Mouse (Mus musculus) liver, postnatal 0 days (tissue): ENCODE measurements around the gene Ints5. TPM values are rescaled to one million over a fixed set of nuclear protein-coding genes. Genes with fewer than 3 reads are reported as not detected.

Source experiments
- ATAC-seq: fragments of 200-750 bp; cut with Nextera tagmentation; 2 replicates; pipeline ENCODE4 v1.8.0; 2017; ENCODE audit warnings: mild to moderate bottlenecking, moderate library complexity
- DNase-seq: peaks from one replicate; pipeline ENCODE4 v3.0.0-alpha.2; 2016
- H3K27ac ChIP-seq: fragments of 300-500 bp; sonication (generic); 2 replicates; pipeline ENCODE4 v1.5.1; 2014; ENCODE audit warnings: antibody characterized with exemption, moderate library complexity, mild to moderate bottlenecking, low read depth
- H3K27me3 ChIP-seq: fragments of 300-500 bp; sonication (generic); 2 replicates; pipeline ENCODE4 v1.6.1; 2014; ENCODE audit warnings: low read length, control low read depth, mixed read lengths; ENCODE audit not compliant: insufficient read depth
- H3K36me3 ChIP-seq: fragments of 300-500 bp; sonication (generic); replicated peaks from 2 replicates; pipeline ENCODE4 v1.6.1; 2014; ENCODE audit warnings: mild to moderate bottlenecking, control low read depth, low read length, moderate library complexity, mixed read lengths; ENCODE audit not compliant: insufficient read depth
- H3K4me1 ChIP-seq: fragments of 300-500 bp; sonication (generic); 2 replicates; pipeline ENCODE4 v1.6.1; 2014; ENCODE audit warnings: antibody characterized with exemption, mild to moderate bottlenecking, control low read depth; ENCODE audit not compliant: insufficient read depth
- H3K4me2 ChIP-seq: fragments of 300-500 bp; sonication (generic); 2 replicates; pipeline ENCODE4 v1.6.1; 2014; ENCODE audit warnings: low read depth, mild to moderate bottlenecking, low read length, moderate library complexity, mixed read lengths
- H3K4me3 ChIP-seq: fragments of 300-500 bp; sonication (generic); 2 replicates; pipeline ENCODE4 v1.5.1; 2014; ENCODE audit warnings: low read depth, low read length
- H3K9ac ChIP-seq: fragments of 300-500 bp; sonication (generic); replicated peaks from 2 replicates; pipeline ENCODE4 v1.6.1; 2014; ENCODE audit warnings: mild to moderate bottlenecking, moderate library complexity
- H3K9me3 ChIP-seq: fragments of 300-500 bp; sonication (generic); 2 replicates; pipeline ENCODE4 v1.6.1; 2016; ENCODE audit warnings: mild to moderate bottlenecking, control low read depth, low read length, mixed read lengths
- CTCF ChIP-seq: sonication (generic); IDR thresholded peaks from 2 replicates; pipeline ENCODE4 v1.5.1; 2016; ENCODE audit warnings: antibody characterized with exemption, low read depth
- EP300 ChIP-seq: IDR thresholded peaks from 2 replicates; pipeline ENCODE4 v1.6.1; 2016; ENCODE audit warnings: antibody characterized with exemption, low read depth, mild to moderate bottlenecking
- WGBS: fragments of 180-500 bp; shearing (Covaris S2); extraction: QIAGEN DNeasy Blood & Tissue Kit; methylation state at CpG from one replicate; pipeline ENCODE4 v1.1.7; 2014; ENCODE audit not compliant: insufficient replicate concordance; 5-methylcytosine and 5-hydroxymethylcytosine counted together
- polyA plus RNA-seq: library from polyadenylated mRNA; unstranded; fragments of >200 nt; fragmentation: Nextera tagmentation; extraction: Ambion mirVana; gene quantifications from 2 replicates; pipeline ENCODE4 v1.2.1, GENCODE M21; 2015

The Ints5 gene
- polyA plus RNA-seq, 1 experiment from 2014 or later: 12.1 TPM

DNA sequence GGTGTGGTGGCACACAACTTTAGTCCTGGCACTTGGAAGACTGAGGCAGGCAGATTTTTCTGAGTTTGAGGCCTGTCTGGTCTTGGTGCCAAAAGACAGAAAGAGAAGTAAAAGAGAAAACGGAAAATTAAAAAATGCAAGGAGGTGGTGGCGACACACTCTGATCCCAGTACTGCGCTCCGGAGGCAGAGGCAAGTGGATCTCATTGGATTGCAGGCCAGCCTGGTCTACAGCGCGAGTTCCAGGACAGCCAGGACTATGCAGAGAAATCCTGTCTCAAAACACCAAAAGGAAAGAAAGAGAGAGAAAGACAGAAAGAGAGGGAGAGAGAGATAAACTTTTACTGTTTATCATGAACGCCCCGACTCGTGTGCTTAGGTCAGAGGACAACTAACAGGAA is 22.0 kb upstream of the Ints5 start:
- DNase-seq: peak; percentile 17
- Histone ChIP-seq H3K4me1 (peaks cover 11% of the 10 kb centered on the region; the same call in 1 of the 2 replicates), H3K4me2 (peak overlapping the region; percentile 77), H3K27ac (peak overlapping the region; percentile 74), H3K9me3 (no peaks in the 10 kb centered on the region), H3K4me3 (peak overlapping the region; percentile 96), H3K9ac (peak overlapping the region; percentile 98), H3K27me3 (no peaks in the 10 kb centered on the region), H3K36me3 (peaks cover 22% of the 10 kb centered on the region)
- ATAC-seq: 0 out of 2 replicates have a peak, but pooled peaks have one; percentile 9
- WGBS: 25% methylated on average over 9 of the region's 9 CpGs
- TF ChIP-seq CTCF: no peak
- TF ChIP-seq EP300: no peak

DNA sequence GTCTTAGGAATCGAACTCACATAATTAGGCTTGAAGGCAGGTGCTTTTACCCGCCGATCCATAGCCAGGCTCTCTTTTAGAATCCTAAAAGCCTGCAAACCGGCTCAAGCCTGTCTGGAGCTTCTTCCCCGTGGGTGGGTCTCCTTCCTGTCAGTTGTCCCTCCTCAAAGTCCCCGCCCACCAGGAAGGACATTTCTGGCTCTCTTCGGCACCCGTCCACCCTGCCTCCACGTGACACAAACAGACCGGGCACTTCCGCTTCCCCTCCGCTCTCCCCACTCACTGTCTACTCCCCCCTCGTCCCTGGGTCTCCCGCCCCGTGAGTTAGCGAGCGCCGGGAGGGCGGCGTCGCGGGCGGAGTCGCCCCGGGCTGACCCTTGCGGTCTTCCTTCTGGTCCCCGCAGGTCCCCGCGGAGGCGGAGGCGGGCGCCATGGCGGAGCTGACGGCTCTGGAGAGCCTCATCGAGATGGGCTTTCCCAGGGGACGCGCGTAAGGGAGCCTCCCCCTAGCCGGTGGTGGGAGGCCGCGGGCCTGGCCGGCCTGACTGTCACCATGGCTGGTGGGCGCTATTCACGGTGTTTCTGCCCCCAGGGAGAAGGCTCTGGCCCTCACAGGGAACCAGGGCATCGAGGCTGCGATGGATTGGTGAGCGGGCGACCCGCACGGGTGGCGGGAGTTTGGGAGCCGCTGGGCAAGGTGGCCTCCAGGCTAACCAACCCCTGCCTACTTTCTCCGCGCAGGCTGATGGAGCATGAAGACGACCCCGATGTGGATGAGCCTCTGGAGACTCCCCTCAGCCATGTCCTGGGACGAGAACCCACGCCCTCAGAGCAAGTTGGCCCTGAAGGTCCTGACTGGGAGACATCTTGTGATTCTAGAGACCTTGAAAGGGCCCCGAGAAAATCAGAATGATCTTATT is 21.3 kb upstream of the Ints5 start, which contains the start of gene Ubxn1:
Ubxn1 (plus strand) TSS at position 230 of the 920 bp plus-strand sequence.
- peak within 1 kb of the TSS; percentile 98 for H3K9ac ChIP-seq
- H3K9me3 ChIP-seq: no peaks in the 10 kb centered on the region
- peak; percentile 97 for ATAC-seq
- H3K4me2 ChIP-seq: peak within 1 kb of the TSS; percentile 77
- WGBS: under 1% methylated on average over 59 of the region's 59 CpGs
- H3K4me1 ChIP-seq: peaks cover 11% of the 10 kb centered on the region; the same call in 1 of the 2 replicates
- peaks cover 29% of the 10 kb centered on the region for H3K36me3 ChIP-seq
- no peaks in the 10 kb centered on the region for H3K27me3 ChIP-seq
- peak within 1 kb of the TSS; percentile 94 for H3K27ac ChIP-seq
- H3K4me3 ChIP-seq: peak within 1 kb of the TSS; percentile 96
- peak; percentile 97 for DNase-seq
- TF ChIP-seq EP300 (peak; percentile 82), CTCF (0 out of 2 replicates have a peak, but pooled peaks have one; percentile 2)

DNA sequence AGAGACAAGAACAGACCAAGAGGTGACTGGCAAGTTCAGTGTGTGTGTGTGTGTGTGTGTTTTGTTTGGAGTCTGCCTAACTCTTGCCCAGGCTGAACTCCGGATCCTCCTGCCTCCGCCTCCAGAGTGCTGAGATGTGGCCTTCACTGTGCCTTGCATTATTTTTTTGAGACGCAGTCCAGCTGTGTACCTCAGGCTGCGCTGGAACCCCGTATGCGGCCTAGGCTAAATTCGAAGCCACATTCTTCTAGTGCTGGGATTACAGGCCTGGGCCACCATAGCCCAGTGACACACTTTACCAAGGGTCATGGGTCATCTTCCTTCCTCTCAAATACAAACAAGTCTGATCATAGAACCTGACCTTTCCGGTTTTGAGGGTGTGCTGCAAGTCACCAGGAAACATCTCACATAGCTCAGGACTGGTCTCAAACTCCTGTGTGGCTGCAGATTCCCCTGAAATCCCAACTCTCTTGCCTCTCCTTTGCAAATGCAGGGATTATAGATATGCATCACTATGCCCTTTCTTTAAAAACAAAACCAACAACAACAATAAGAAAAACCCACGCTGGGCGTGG is 20.5 kb upstream of the Ints5 start:
- Histone ChIP-seq H3K4me1 (peaks cover 11% of the 10 kb centered on the region; the same call in 1 of the 2 replicates), H3K4me3 (peak overlapping the region; percentile 96), H3K36me3 (peaks cover 34% of the 10 kb centered on the region), H3K27me3 (no peaks in the 10 kb centered on the region), H3K9me3 (no peaks in the 10 kb centered on the region), H3K4me2 (peak overlapping the region; percentile 77), H3K27ac (peak overlapping the region; percentile 94), H3K9ac (peak overlapping the region; percentile 98)
- TF ChIP-seq EP300 (no peak), CTCF (no peak)
- WGBS: 60% methylated on average over 10 of the region's 10 CpGs
- ATAC-seq (no peak), DNase-seq (peak; percentile 33)

DNA sequence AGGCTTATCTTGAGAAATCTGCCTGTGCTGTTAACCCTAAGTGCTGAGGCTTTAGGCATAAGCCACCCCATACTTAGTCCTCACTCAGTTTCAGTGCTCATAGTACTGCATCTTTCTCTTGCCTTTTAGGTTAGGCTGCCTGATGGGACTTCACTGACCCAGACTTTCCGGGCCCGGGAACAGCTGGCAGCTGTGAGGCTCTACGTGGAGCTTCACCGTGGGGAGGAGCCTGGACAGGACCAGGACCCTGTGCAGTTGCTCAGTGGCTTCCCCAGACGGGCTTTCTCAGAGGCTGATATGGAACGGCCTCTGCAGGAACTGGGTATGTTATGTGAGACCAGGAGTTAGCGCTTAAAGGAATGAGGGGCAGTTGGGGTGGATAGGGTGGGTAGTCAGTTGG is 17.8 kb upstream of the Ints5 start:
- Histone ChIP-seq H3K4me3 (no peak overlapping the region), H3K36me3 (peaks cover 34% of the 10 kb centered on the region), H3K9me3 (no peaks in the 10 kb centered on the region), H3K27ac (no peak overlapping the region), H3K27me3 (no peaks in the 10 kb centered on the region), H3K4me2 (no peak overlapping the region), H3K9ac (no peak overlapping the region), H3K4me1 (peaks cover 16% of the 10 kb centered on the region)
- TF ChIP-seq EP300 (no peak), CTCF (no peak)
- ATAC-seq: no peak
- 89% methylated on average over 7 of the region's 7 CpGs for WGBS
- DNase-seq: no peak

DNA sequence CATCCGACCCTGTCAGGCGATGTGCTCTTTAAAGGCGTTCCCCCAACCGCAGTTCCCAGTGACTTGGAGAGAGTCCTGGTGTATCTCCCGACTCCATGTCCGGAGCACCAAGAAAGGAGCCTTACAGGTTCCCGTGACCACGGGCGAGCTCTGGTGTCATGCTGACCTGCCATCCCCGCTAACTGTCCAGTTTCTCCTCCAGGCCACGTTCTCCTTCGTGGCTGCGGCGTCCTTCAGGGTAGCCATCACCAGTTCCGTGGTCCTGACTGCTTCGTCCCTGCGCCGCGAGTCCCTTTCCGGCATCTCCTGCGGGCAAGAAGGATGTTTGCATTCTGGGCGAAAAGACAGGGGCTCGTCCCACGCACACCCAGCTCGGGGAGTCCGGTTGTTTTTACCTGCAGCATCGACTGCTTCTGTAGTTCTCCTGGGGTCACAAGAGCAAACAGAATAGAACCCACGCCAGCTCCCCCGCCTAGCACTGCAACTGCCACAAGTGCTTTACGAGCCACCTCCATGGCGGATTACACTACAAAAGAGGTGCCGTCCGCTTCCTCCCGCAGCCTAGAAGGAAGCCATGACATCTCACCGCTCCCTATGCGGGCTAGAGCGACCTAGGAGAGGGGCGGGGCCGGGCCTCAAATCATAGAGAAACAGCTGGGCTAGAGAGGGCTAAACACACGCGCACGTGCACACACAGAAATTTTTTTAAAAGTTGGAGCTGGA is 12.3 kb upstream of the Ints5 start, which contains the start of gene Uqcc3:
Uqcc3 (minus strand) TSS at position 613 of the 723 bp plus-strand sequence.
- TF ChIP-seq EP300 (no peak), CTCF (no peak)
- Histone ChIP-seq H3K36me3 (peaks cover 15% of the 10 kb centered on the region), H3K4me3 (peak within 1 kb of the TSS; percentile 94), H3K9ac (peak within 1 kb of the TSS; percentile 88), H3K27me3 (no peaks in the 10 kb centered on the region), H3K9me3 (no peaks in the 10 kb centered on the region), H3K27ac (peak within 1 kb of the TSS; percentile 89), H3K4me2 (peak within 1 kb of the TSS; percentile 98), H3K4me1 (peaks cover 10% of the 10 kb centered on the region)
- ATAC-seq (peak; percentile 98), DNase-seq (peak; percentile 89)
- under 1% methylated on average over 42 of the region's 42 CpGs for WGBS
